Mouse (Mus musculus): Measurements from ENCODE around the gene Thoc6. TPM values are rescaled to one million over a fixed set of nuclear protein-coding genes. Genes with fewer than 3 reads are reported as not detected.

Gene Thoc6
- 8.8 and 10.0 TPM in 2 replicates for polyA plus RNA-seq (2012)

GRCm38 (mm10) chr17:23673424-23674073 is at the start of gene Thoc6, which contains the start of gene Hcfc1r1:
Gene Thoc6, minus strand, starts transcription at chr17:23673882.
Gene Hcfc1r1, plus strand, starts transcription at chr17:23673596.
- H3K27me3 ChIP-seq (ENCODE audit: control insufficient read depth): peaks cover 35% of the 10 kb centered on the region
- H3K4me3 ChIP-seq (replicated peaks): peak within 1 kb of the TSS; percentile 76
- no peaks in the 10 kb centered on the region for H3K9me3 ChIP-seq (ENCODE audit: control insufficient read depth, low read length)
- peaks cover 26% of the 10 kb centered on the region for H3K36me3 ChIP-seq (ENCODE audit: control insufficient read depth)
- H3K4me1 ChIP-seq (ENCODE audit: control insufficient read depth): peaks cover 54% of the 10 kb centered on the region
- no peak for TF ChIP-seq GATA1 (IDR thresholded peaks at IDR 0.05; ENCODE audit: low read length)
- no peak for TF ChIP-seq TAL1 (IDR thresholded peaks at IDR 0.05; ENCODE audit: low read length)

- Histone ChIP-seq H3K9me3 (ENCODE audit: control insufficient read depth, low read length) (no peaks in the 10 kb centered on the region), H3K4me1 (ENCODE audit: control insufficient read depth) (peaks cover 23% of the 10 kb centered on the region), H3K27me3 (ENCODE audit: control insufficient read depth) (peaks cover 2% of the 10 kb centered on the region; the same call in 1 of the 2 replicates), H3K36me3 (ENCODE audit: control insufficient read depth) (no peaks in the 10 kb centered on the region), H3K4me3 (replicated peaks) (no peak within 1 kb of the TSS)
- TF ChIP-seq TAL1 (IDR thresholded peaks at IDR 0.05; ENCODE audit: low read length) (no peak), GATA1 (IDR thresholded peaks at IDR 0.05; ENCODE audit: low read length) (no peak)
These were observed 48.9 kb upstream of the Thoc6 start, which contains the start of gene 1520401A03Rik for GRCm38 (mm10) chr17:23722376-23723125. Gene 1520401A03Rik, minus strand, starts transcription at chr17:23722783.

GRCm38 (mm10) chr17:23721886-23722285 is 48.2 kb upstream of the Thoc6 start:
- Histone ChIP-seq H3K36me3 (ENCODE audit: control insufficient read depth) (no peaks in the 10 kb centered on the region), H3K4me3 (replicated peaks) (no peak overlapping the region), H3K27me3 (ENCODE audit: control insufficient read depth) (peaks cover 2% of the 10 kb centered on the region; the same call in 1 of the 2 replicates), H3K9me3 (ENCODE audit: control insufficient read depth, low read length) (no peaks in the 10 kb centered on the region), H3K4me1 (ENCODE audit: control insufficient read depth) (peaks cover 16% of the 10 kb centered on the region)
- TF ChIP-seq GATA1 (IDR thresholded peaks at IDR 0.05; ENCODE audit: low read length) (no peak), TAL1 (IDR thresholded peaks at IDR 0.05; ENCODE audit: low read length) (no peak)

- Histone ChIP-seq H3K4me1 (ENCODE audit: control insufficient read depth) (no peaks in the 10 kb centered on the region), H3K9me3 (ENCODE audit: control insufficient read depth, low read length) (no peaks in the 10 kb centered on the region), H3K4me3 (replicated peaks) (no peak overlapping the region), H3K27me3 (ENCODE audit: control insufficient read depth) (peaks cover 2% of the 10 kb centered on the region; the same call in 1 of the 2 replicates), H3K36me3 (ENCODE audit: control insufficient read depth) (no peaks in the 10 kb centered on the region)
- TF ChIP-seq GATA1 (IDR thresholded peaks at IDR 0.05; ENCODE audit: low read length) (no peak), TAL1 (IDR thresholded peaks at IDR 0.05; ENCODE audit: low read length) (no peak)
These were observed 45.8 kb upstream of the Thoc6 start for GRCm38 (mm10) chr17:23719455-23719854.

GRCm38 (mm10) chr17:23717003-23717402 is 43.3 kb upstream of the Thoc6 start:
- Histone ChIP-seq H3K4me3 (replicated peaks) (no peak overlapping the region), H3K9me3 (ENCODE audit: control insufficient read depth, low read length) (no peaks in the 10 kb centered on the region), H3K4me1 (ENCODE audit: control insufficient read depth) (no peaks in the 10 kb centered on the region), H3K36me3 (ENCODE audit: control insufficient read depth) (no peaks in the 10 kb centered on the region), H3K27me3 (ENCODE audit: control insufficient read depth) (peaks cover 4% of the 10 kb centered on the region; the same call in 1 of the 2 replicates)
- TF ChIP-seq GATA1 (IDR thresholded peaks at IDR 0.05; ENCODE audit: low read length) (no peak), TAL1 (IDR thresholded peaks at IDR 0.05; ENCODE audit: low read length) (no peak)

GRCm38 (mm10) chr17:23706212-23706611 is 32.5 kb upstream of the Thoc6 start:
- Histone ChIP-seq H3K9me3 (ENCODE audit: control insufficient read depth, low read length) (no peaks in the 10 kb centered on the region), H3K4me3 (replicated peaks) (no peak overlapping the region), H3K27me3 (ENCODE audit: control insufficient read depth) (peaks cover 28% of the 10 kb centered on the region), H3K4me1 (ENCODE audit: control insufficient read depth) (no peaks in the 10 kb centered on the region), H3K36me3 (ENCODE audit: control insufficient read depth) (no peaks in the 10 kb centered on the region)
- TF ChIP-seq TAL1 (IDR thresholded peaks at IDR 0.05; ENCODE audit: low read length): no peak
- no peak for TF ChIP-seq GATA1 (IDR thresholded peaks at IDR 0.05; ENCODE audit: low read length)

GRCm38 (mm10) chr17:23705525-23706104 is 31.9 kb upstream of the Thoc6 start:
- no peaks in the 10 kb centered on the region for H3K36me3 ChIP-seq (ENCODE audit: control insufficient read depth)
- H3K4me1 ChIP-seq (ENCODE audit: control insufficient read depth): no peaks in the 10 kb centered on the region
- no peak for TF ChIP-seq GATA1 (IDR thresholded peaks at IDR 0.05; ENCODE audit: low read length)
- no peak for TF ChIP-seq TAL1 (IDR thresholded peaks at IDR 0.05; ENCODE audit: low read length)
- peaks cover 34% of the 10 kb centered on the region for H3K27me3 ChIP-seq (ENCODE audit: control insufficient read depth)
- no peak overlapping the region for H3K4me3 ChIP-seq (replicated peaks)
- no peaks in the 10 kb centered on the region for H3K9me3 ChIP-seq (ENCODE audit: control insufficient read depth, low read length)

GRCm38 (mm10) chr17:23704741-23705140 is 31.1 kb upstream of the Thoc6 start:
- Histone ChIP-seq H3K4me3 (replicated peaks) (no peak overlapping the region), H3K27me3 (ENCODE audit: control insufficient read depth) (peaks cover 43% of the 10 kb centered on the region), H3K4me1 (ENCODE audit: control insufficient read depth) (peaks cover 5% of the 10 kb centered on the region), H3K36me3 (ENCODE audit: control insufficient read depth) (no peaks in the 10 kb centered on the region), H3K9me3 (ENCODE audit: control insufficient read depth, low read length) (peaks cover 3% of the 10 kb centered on the region; the same call in 1 of the 2 replicates)
- TF ChIP-seq GATA1 (IDR thresholded peaks at IDR 0.05; ENCODE audit: low read length): no peak
- no peak for TF ChIP-seq TAL1 (IDR thresholded peaks at IDR 0.05; ENCODE audit: low read length)

GRCm38 (mm10) chr17:23703301-23703700 is 29.6 kb upstream of the Thoc6 start:
- H3K9me3 ChIP-seq (ENCODE audit: control insufficient read depth, low read length): peaks cover 3% of the 10 kb centered on the region; the same call in 1 of the 2 replicates
- peaks cover 11% of the 10 kb centered on the region for H3K4me1 ChIP-seq (ENCODE audit: control insufficient read depth)
- no peaks in the 10 kb centered on the region for H3K36me3 ChIP-seq (ENCODE audit: control insufficient read depth)
- no peak for TF ChIP-seq GATA1 (IDR thresholded peaks at IDR 0.05; ENCODE audit: low read length)
- no peak for TF ChIP-seq TAL1 (IDR thresholded peaks at IDR 0.05; ENCODE audit: low read length)
- H3K4me3 ChIP-seq (replicated peaks): no peak overlapping the region
- peaks cover 57% of the 10 kb centered on the region for H3K27me3 ChIP-seq (ENCODE audit: control insufficient read depth)
